Mouse (Mus musculus): Measurements from ENCODE around the gene Ptprcap. TPM values are rescaled to one million over a fixed set of nuclear protein-coding genes. Genes with fewer than 3 reads are reported as not detected.

Gene Ptprcap
- total RNA-seq, 2 experiments from 2014 or later, result 0.29 to 0.78 TPM

- peak; percentile 95 for DNase-seq
- intact Hi-C loops (cut with DNase I; ENCODE audit: low total_unique reads), result no loop called here
Observed at GRCm38 (mm10) chr19:4162646-4163542, 9.5 kb downstream of the Ptprcap start, which contains the start of gene Rps6kb2. Rps6kb2 (minus strand) TSS chr19:4163354.

GRCm38 (mm10) chr19:4163543-4163887 lies 10.1 kb downstream of the Ptprcap start:
- intact Hi-C loops (cut with DNase I; ENCODE audit: low total_unique reads), result no loop called here
- DNase-seq, result no peak

- DNase-seq, result no peak
- intact Hi-C loops (cut with DNase I; ENCODE audit: low total_unique reads), result no loop called here
Observed at GRCm38 (mm10) chr19:4164100-4164499, 10.7 kb downstream of the Ptprcap start.

- intact Hi-C loops (cut with DNase I; ENCODE audit: low total_unique reads), result no loop called here
Observed at GRCm38 (mm10) chr19:4164721-4165120, 11.3 kb downstream of the Ptprcap start.

GRCm38 (mm10) chr19:4166678-4167476 lies 13.5 kb downstream of the Ptprcap start:
- intact Hi-C loops (cut with DNase I; ENCODE audit: low total_unique reads), result no loop called here
- DNase-seq, result no peak

More at GRCm38 (mm10) chr19:4164721-4165120, 11.3 kb downstream of the Ptprcap start:
- no peak for DNase-seq

- intact Hi-C loops (cut with DNase I; ENCODE audit: low total_unique reads), result no loop called here
- DNase-seq, result peak; percentile 99
Observed at GRCm38 (mm10) chr19:4169378-4169784, 16.0 kb downstream of the Ptprcap start.

GRCm38 (mm10) chr19:4169810-4170209 lies 16.4 kb downstream of the Ptprcap start:
- intact Hi-C loops (cut with DNase I; ENCODE audit: low total_unique reads), result no loop called here
- DNase-seq, result no peak

- intact Hi-C loops (cut with DNase I; ENCODE audit: low total_unique reads), result no loop called here
- DNase-seq, result no peak
Observed at GRCm38 (mm10) chr19:4170723-4171392, 17.5 kb downstream of the Ptprcap start.

GRCm38 (mm10) chr19:4171393-4172290 lies 18.2 kb downstream of the Ptprcap start:
- intact Hi-C loops (cut with DNase I; ENCODE audit: low total_unique reads), result no loop called here
- DNase-seq, result peak; percentile 71

- intact Hi-C loops (cut with DNase I; ENCODE audit: low total_unique reads), result no loop called here
- DNase-seq, result no peak
Observed at GRCm38 (mm10) chr19:4172925-4173324, 19.5 kb downstream of the Ptprcap start.

GRCm38 (mm10) chr19:4175368-4175947 lies 22.1 kb downstream of the Ptprcap start, which contains the start of gene Carns1:
Carns1 (minus strand) TSS chr19:4175479.
- DNase-seq, result peak; percentile 65
- intact Hi-C loops (cut with DNase I; ENCODE audit: low total_unique reads), result no loop called here

- DNase-seq, result no peak
- intact Hi-C loops (cut with DNase I; ENCODE audit: low total_unique reads), result no loop called here
Observed at GRCm38 (mm10) chr19:4180411-4180810, 27.0 kb downstream of the Ptprcap start.

GRCm38 (mm10) chr19:4181892-4182291 lies 28.5 kb downstream of the Ptprcap start:
- DNase-seq, result peak; percentile 47
- intact Hi-C loops (cut with DNase I; ENCODE audit: low total_unique reads), result no loop called here

- intact Hi-C loops (cut with DNase I; ENCODE audit: low total_unique reads), result no loop called here
- DNase-seq, result no peak
Observed at GRCm38 (mm10) chr19:4183689-4184088, 30.3 kb downstream of the Ptprcap start.

GRCm38 (mm10) chr19:4184976-4185975 lies 31.9 kb downstream of the Ptprcap start:
- intact Hi-C loops (cut with DNase I; ENCODE audit: low total_unique reads), result no loop called here
- no peak for DNase-seq

- intact Hi-C loops (cut with DNase I; ENCODE audit: low total_unique reads), result no loop called here
Observed at GRCm38 (mm10) chr19:4187303-4187702, 33.9 kb downstream of the Ptprcap start.

GRCm38 (mm10) chr19:4189051-4189620 lies 35.7 kb downstream of the Ptprcap start:
- intact Hi-C loops (cut with DNase I; ENCODE audit: low total_unique reads), result no loop called here
- DNase-seq, result no peak

More at GRCm38 (mm10) chr19:4187303-4187702, 33.9 kb downstream of the Ptprcap start:
- no peak for DNase-seq
